Mouse (Mus musculus) kidney, postnatal 0 days (tissue): Measurements from ENCODE around the gene A930004D18Rik. TPM values are rescaled to one million over a fixed set of nuclear protein-coding genes. Genes with fewer than 3 reads are reported as not detected.

ENCODE experiments used
- ATAC-seq: fragments of 200-750 bp; cut with Nextera tagmentation; replicated peaks from 2 replicates; pipeline ENCODE4 v1.8.0; 2017; ENCODE audit warnings: low read depth, moderate number of reproducible peaks, moderate TSS enrichment, moderate library complexity; ENCODE audit not compliant: low FRiP score
- DNase-seq: peaks from one replicate; pipeline ENCODE4 v3.0.0-alpha.2; 2016; ENCODE audit warnings: low spot score
- H3K27ac ChIP-seq: fragments of 300-500 bp; sonication (generic); 2 replicates; pipeline ENCODE4 v1.5.1; 2014; ENCODE audit warnings: mild to moderate bottlenecking
- H3K27me3 ChIP-seq: fragments of 300-500 bp; sonication (generic); 2 replicates; pipeline ENCODE4 v1.6.1; 2014; ENCODE audit warnings: low read length, mixed read lengths; ENCODE audit not compliant: insufficient read depth
- H3K36me3 ChIP-seq: fragments of 300-500 bp; sonication (generic); 2 replicates; pipeline ENCODE4 v1.6.1; 2014; ENCODE audit warnings: low read length, mixed read lengths; ENCODE audit not compliant: insufficient read depth
- H3K4me1 ChIP-seq: fragments of 300-500 bp; sonication (generic); replicated peaks from 2 replicates; pipeline ENCODE4 v1.6.1; 2014; ENCODE audit warnings: antibody characterized with exemption, low read length, mixed read lengths; ENCODE audit not compliant: insufficient read depth
- H3K4me2 ChIP-seq: fragments of 300-500 bp; sonication (generic); 2 replicates; pipeline ENCODE4 v1.6.1; 2014; ENCODE audit warnings: mild to moderate bottlenecking, low read length, moderate library complexity, mixed read lengths
- H3K4me3 ChIP-seq: fragments of 300-500 bp; sonication (generic); replicated peaks from 2 replicates; pipeline ENCODE4 v1.5.1; 2014; ENCODE audit warnings: low read depth, low read length
- H3K9ac ChIP-seq: fragments of 300-500 bp; sonication (generic); 2 replicates; pipeline ENCODE4 v1.6.1; 2014; ENCODE audit warnings: low read depth, low read length
- H3K9me3 ChIP-seq: fragments of 300-500 bp; sonication (generic); replicated peaks from 2 replicates; pipeline ENCODE4 v1.6.1; 2016; ENCODE audit warnings: low read length, inconsistent platforms, mixed read lengths
- CTCF ChIP-seq: IDR thresholded peaks from 2 replicates; pipeline ENCODE4 v1.5.1; 2016; ENCODE audit warnings: antibody characterized with exemption, low read depth, mild to moderate bottlenecking, moderate library complexity
- WGBS: fragments of 180-500 bp; shearing (Covaris S2); extraction: QIAGEN DNeasy Blood & Tissue Kit; methylation state at CpG from one replicate; pipeline ENCODE4 v1.1.7; 2014; 5-methylcytosine and 5-hydroxymethylcytosine counted together
- polyA plus RNA-seq: library from polyadenylated mRNA; unstranded; fragments of >200 nt; fragmentation: Nextera tagmentation; extraction: Ambion mirVana; gene quantifications from 2 replicates; pipeline ENCODE4 v1.2.1, GENCODE M21; 2015

Gene A930004D18Rik
- polyA plus RNA-seq, 1 experiment from 2014 or later, result 14.9 TPM

- ATAC-seq, result no peak
- Histone ChIP-seq H3K27ac (no peak overlapping the region), H3K36me3 (no peaks in the 10 kb centered on the region), H3K27me3 (no peaks in the 10 kb centered on the region), H3K4me1 (peaks cover 15% of the 10 kb centered on the region; the same call in 1 of the 2 replicates), H3K9me3 (no peaks in the 10 kb centered on the region), H3K4me3 (no peak overlapping the region), H3K4me2 (peak overlapping the region; percentile 84; the same call in 1 of the 2 replicates), H3K9ac (no peak overlapping the region)
- DNase-seq, result peak; percentile 81
- WGBS, result 33% methylated on average over 2 of the region's 2 CpGs
- no peak for TF ChIP-seq CTCF
Measured at GRCm38 (mm10) chr2:18053951-18054530, 16.5 kb upstream of the A930004D18Rik start.

GRCm38 (mm10) chr2:18053243-18053950, 15.9 kb upstream of the A930004D18Rik start:
- Histone ChIP-seq H3K27me3 (no peaks in the 10 kb centered on the region), H3K4me1 (peaks cover 15% of the 10 kb centered on the region; the same call in 1 of the 2 replicates), H3K9ac (no peak overlapping the region), H3K4me2 (no peak overlapping the region), H3K36me3 (no peaks in the 10 kb centered on the region), H3K4me3 (no peak overlapping the region), H3K27ac (no peak overlapping the region), H3K9me3 (no peaks in the 10 kb centered on the region)
- DNase-seq, result no peak
- ATAC-seq, result no peak
- no peak for TF ChIP-seq CTCF
- 90% methylated on average over 1 of the region's 1 CpGs for WGBS

- Histone ChIP-seq H3K9ac (no peak overlapping the region), H3K27ac (no peak overlapping the region), H3K4me2 (no peak overlapping the region), H3K27me3 (no peaks in the 10 kb centered on the region), H3K9me3 (no peaks in the 10 kb centered on the region), H3K36me3 (no peaks in the 10 kb centered on the region), H3K4me3 (no peak overlapping the region), H3K4me1 (peaks cover 15% of the 10 kb centered on the region; the same call in 1 of the 2 replicates)
- 77% methylated on average over 3 of the region's 3 CpGs for WGBS
- DNase-seq (no peak), ATAC-seq (no peak)
- TF ChIP-seq CTCF, result no peak
Measured at GRCm38 (mm10) chr2:18052581-18052980, 15.0 kb upstream of the A930004D18Rik start.

GRCm38 (mm10) chr2:18051831-18052170, 14.3 kb upstream of the A930004D18Rik start:
- TF ChIP-seq CTCF, result no peak
- WGBS, result 91% methylated on average over 3 of the region's 3 CpGs
- Histone ChIP-seq H3K4me2 (no peak overlapping the region), H3K4me3 (no peak overlapping the region), H3K36me3 (no peaks in the 10 kb centered on the region), H3K4me1 (peaks cover 15% of the 10 kb centered on the region; the same call in 1 of the 2 replicates), H3K9ac (no peak overlapping the region), H3K27ac (no peak overlapping the region), H3K9me3 (no peaks in the 10 kb centered on the region), H3K27me3 (no peaks in the 10 kb centered on the region)
- DNase-seq (no peak), ATAC-seq (no peak)

GRCm38 (mm10) chr2:18051026-18051830, 13.7 kb upstream of the A930004D18Rik start:
- no peak for TF ChIP-seq CTCF
- peak overlapping the region; percentile 88 for H3K4me2 ChIP-seq
- H3K27me3 ChIP-seq, result no peaks in the 10 kb centered on the region
- no peaks in the 10 kb centered on the region for H3K9me3 ChIP-seq
- H3K4me1 ChIP-seq, result peaks cover 15% of the 10 kb centered on the region; the same call in 1 of the 2 replicates
- DNase-seq (no peak), ATAC-seq (no peak)
- no peak overlapping the region for H3K9ac ChIP-seq
- 59% methylated on average over 11 of the region's 11 CpGs for WGBS
- no peaks in the 10 kb centered on the region for H3K36me3 ChIP-seq
- H3K4me3 ChIP-seq, result 0 out of 2 replicates have a peak overlapping the region, but pooled peaks have one; percentile 4
- H3K27ac ChIP-seq, result peak overlapping the region; percentile 51; the same call in 1 of the 2 replicates

DNA sequence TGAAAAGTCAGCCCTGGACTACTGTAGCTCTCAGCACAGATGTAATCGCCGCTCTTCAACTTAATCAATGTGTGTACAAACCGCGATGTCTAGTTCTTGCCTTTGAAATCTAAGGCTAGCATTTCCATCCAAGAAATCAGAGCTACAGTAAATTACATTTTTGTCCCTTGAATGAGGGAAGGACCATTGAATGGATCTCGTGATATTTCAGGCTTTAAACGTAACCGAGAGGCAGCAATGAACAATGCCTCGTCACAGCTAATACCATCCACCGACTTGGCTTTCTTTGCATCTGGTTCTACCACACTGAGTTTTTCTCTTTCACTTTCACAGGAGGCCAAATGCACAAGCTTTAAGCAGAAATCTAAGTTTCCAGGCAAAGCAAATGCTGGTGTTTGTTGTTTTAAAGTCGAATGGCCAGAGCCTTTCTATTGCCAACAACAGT, 13.0 kb upstream of the A930004D18Rik start:
- no peak for TF ChIP-seq CTCF
- no peaks in the 10 kb centered on the region for H3K36me3 ChIP-seq
- H3K4me1 ChIP-seq, result peaks cover 15% of the 10 kb centered on the region; the same call in 1 of the 2 replicates
- peak overlapping the region; percentile 51; the same call in 1 of the 2 replicates for H3K27ac ChIP-seq
- no peak for ATAC-seq
- no peaks in the 10 kb centered on the region for H3K27me3 ChIP-seq
- 15% methylated on average over 10 of the region's 10 CpGs for WGBS
- peak; percentile 65 for DNase-seq
- peak overlapping the region; percentile 4; the same call in 1 of the 2 replicates for H3K4me3 ChIP-seq
- peak overlapping the region; percentile 0; the same call in 1 of the 2 replicates for H3K9ac ChIP-seq
- H3K9me3 ChIP-seq, result no peaks in the 10 kb centered on the region
- H3K4me2 ChIP-seq, result peak overlapping the region; percentile 88
